Mouse (Mus musculus) R1 (cell line): ENCODE data around the gene C2cd2l.

Source experiments
- DNase-seq: peaks from one replicate; pipeline ENCODE4 v3.0.0-alpha.2; 2018; ENCODE audit warnings: low read depth, low spot score

The C2cd2l gene

GRCm38 (mm10) chr9:44267319-44268026 lies 52.6 kb downstream of the C2cd2l start:
- peak; percentile 44 for DNase-seq

GRCm38 (mm10) chr9:44266478-44267226 lies 53.4 kb downstream of the C2cd2l start:
- no peak for DNase-seq

- DNase-seq = no peak
Measured at GRCm38 (mm10) chr9:44261388-44261787, 58.7 kb downstream of the C2cd2l start.
